Mouse (Mus musculus) liver, adult 2 months (tissue): ENCODE measurements at regions not wholly inside any gene's neighbourhood (a gene's known extent, or its start where the extent isn't known, plus 50 kb on each side); places are given as distances from the start of the nearest gene placed in this dataset.

Source experiments
- CTCF ChIP-seq: fragments of 200-500 bp; IDR thresholded peaks from 2 replicates; pipeline ENCODE4 v1.5.1; 2011; ENCODE audit warnings: low read depth, low read length, control low read depth
- POLR2A ChIP-seq: fragments of 200-500 bp; IDR thresholded peaks from 2 replicates; pipeline ENCODE4 v1.6.1; 2011; ENCODE audit warnings: low read length, control low read depth; ENCODE audit not compliant: insufficient read depth; ENCODE audit errors: extremely low read depth

GRCm38 (mm10) chr12:26688048-26688447, 219.0 kb downstream of the Cmpk2 start:
- TF ChIP-seq POLR2A = no peak
- TF ChIP-seq CTCF = no peak
